Mouse (Mus musculus): Measurements from ENCODE around the gene Plcb2.

DNA sequence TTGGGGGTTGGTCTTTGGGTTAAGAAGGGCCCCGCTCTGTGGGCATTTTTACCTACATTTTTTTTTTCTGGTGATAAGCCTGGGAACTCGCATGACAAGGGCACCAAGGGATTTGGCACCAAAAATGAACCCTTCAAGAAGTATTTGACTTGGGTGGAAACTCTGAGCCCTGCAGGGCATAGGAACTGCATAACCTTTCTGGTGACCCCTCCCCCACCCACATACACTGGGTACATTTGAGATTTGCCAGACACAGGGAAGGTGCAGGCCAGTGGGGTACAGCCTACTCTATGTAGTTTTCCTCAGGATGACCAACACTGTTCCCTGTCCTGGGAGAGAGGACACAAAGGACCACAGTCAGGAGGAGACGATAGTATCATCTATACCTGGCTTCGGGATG lies 62.6 kb downstream of the Plcb2 start:
- TF ChIP-seq MAFK (IDR thresholded peaks at IDR 0.05; ENCODE audit: borderline replicate concordance, low read depth, low read length) (no peak), CHD2 (IDR thresholded peaks at IDR 0.05; ENCODE audit: low read length) (no peak), POLR2A (IDR thresholded peaks at IDR 0.05; ENCODE audit: control insufficient read depth in 1 of 2, insufficient read depth in 1 of 2, low read depth in 1 of 2, low read length in 2 of 2, poor library complexity in 1 of 2) (no peak), ZC3H11A (IDR thresholded peaks at IDR 0.05; ENCODE audit: low read depth, low read length) (no peak), UBTF (IDR thresholded peaks at IDR 0.05; ENCODE audit: borderline replicate concordance, insufficient read depth, low read depth, low read length) (no peak), EP300 (IDR thresholded peaks at IDR 0.05; ENCODE audit: low read depth in 1 of 2, low read length in 2 of 2) (no peak), USF1 (IDR thresholded peaks at IDR 0.05; ENCODE audit: low read depth, low read length) (no peak), TAL1 (IDR thresholded peaks at IDR 0.05; ENCODE audit: low read length) (no peak), CTCF (IDR thresholded peaks at IDR 0.05 in 2 of 3, conservative IDR thresholded peaks at IDR 0.05 in 1 of 3; ENCODE audit: control insufficient read depth in 1 of 3, insufficient read depth in 1 of 3, low read depth in 2 of 3, low read length in 3 of 3, poor library complexity in 1 of 3, severe bottlenecking in 1 of 3) (no peak), ELF1 (IDR thresholded peaks at IDR 0.05; ENCODE audit: low read depth, low read length) (no peak), RCOR1 (IDR thresholded peaks at IDR 0.05; ENCODE audit: low read depth, low read length) (no peak), E2F4 (IDR thresholded peaks at IDR 0.05; ENCODE audit: borderline replicate concordance, low read depth, low read length) (no peak), MAZ (IDR thresholded peaks at IDR 0.05; ENCODE audit: low read depth, low read length) (no peak), GABPA (IDR thresholded peaks at IDR 0.05; ENCODE audit: low read depth, low read length) (no peak)

Data from MEL (cell line).